ENCODE assay signal across 8 mouse cellular contexts in the genomic region with DNA sequence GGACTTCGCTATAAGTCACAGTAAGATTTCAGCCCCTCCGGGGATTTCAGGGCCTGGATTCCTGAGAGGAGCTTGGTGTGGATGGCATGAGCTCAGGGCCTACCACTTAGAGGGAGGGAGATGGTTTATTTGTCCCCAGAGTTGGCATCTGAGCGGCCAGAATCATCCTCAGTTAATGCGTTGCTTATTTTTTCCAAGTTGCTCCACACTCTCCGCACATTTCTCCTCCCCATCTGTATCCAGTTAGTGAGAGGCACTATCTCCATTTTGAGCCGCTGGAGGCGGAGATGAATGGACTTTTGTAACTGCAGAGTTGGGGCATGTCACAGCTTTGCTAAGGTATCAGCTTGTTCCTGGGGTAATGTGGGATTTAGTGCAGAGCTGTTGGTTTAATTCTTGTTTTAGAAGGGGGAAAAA. TPM values are rescaled to one million over a fixed set of nuclear protein-coding genes. Genes with fewer than 3 reads are reported as not detected.
DNase-seq lines count a peak whose midpoint lies in the region; ATAC-seq and TF ChIP-seq lines count a peak whose summit lies in the region.

No protein-coding gene starts in this region.

- no peaks in the 10 kb centered on the region for H3K36me3 ChIP-seq in lung, embryonic 16.5 days (ENCODE audit: control insufficient read depth, insufficient read depth, low read length)
- no peaks in the 10 kb centered on the region for H3K36me3 ChIP-seq in embryonic facial prominence, embryonic 14.5 days (ENCODE audit: control insufficient read depth, insufficient read depth, low read length)
- H3K36me3 ChIP-seq in intestine, postnatal 0 days (ENCODE audit: control insufficient read depth, insufficient read depth): no peaks in the 10 kb centered on the region
- no peaks in the 10 kb centered on the region for H3K36me3 ChIP-seq in neural tube, embryonic 15.5 days

- WGBS in lung, embryonic 16.5 days: 4% methylated on average over 7 of the region's 7 CpGs
- WGBS in embryonic facial prominence, embryonic 14.5 days: 4% methylated on average over 7 of the region's 7 CpGs
- WGBS in intestine, postnatal 0 days: 5% methylated on average over 7 of the region's 7 CpGs
- 11% methylated on average over 7 of the region's 7 CpGs for WGBS in neural tube, embryonic 15.5 days

- peak overlapping the region; percentile 89 for H3K4me2 ChIP-seq in lung, embryonic 16.5 days (ENCODE audit: low read depth, low read length)
- peak overlapping the region; percentile 96 for H3K4me2 ChIP-seq in embryonic facial prominence, embryonic 14.5 days (ENCODE audit: low read depth, low read length)
- H3K4me2 ChIP-seq in intestine, postnatal 0 days (replicated peaks; ENCODE audit: low read depth): peak overlapping the region; percentile 83
- peak overlapping the region; percentile 93 for H3K4me2 ChIP-seq in neural tube, embryonic 15.5 days

- no peaks in the 10 kb centered on the region for H3K27me3 ChIP-seq in lung, embryonic 16.5 days (ENCODE audit: control insufficient read depth, insufficient read depth, low read depth, low read length)
- H3K27me3 ChIP-seq in embryonic facial prominence, embryonic 14.5 days (replicated peaks; ENCODE audit: control insufficient read depth, insufficient read depth, low read length): no peaks in the 10 kb centered on the region
- no peaks in the 10 kb centered on the region for H3K27me3 ChIP-seq in intestine, postnatal 0 days (replicated peaks; ENCODE audit: control insufficient read depth, insufficient read depth, low read length)
- H3K27me3 ChIP-seq in neural tube, embryonic 15.5 days (replicated peaks): no peaks in the 10 kb centered on the region

- peak overlapping the region; percentile 98 for H3K4me3 ChIP-seq in lung, embryonic 16.5 days (ENCODE audit: low read length)
- peak overlapping the region; percentile 77 for H3K4me3 ChIP-seq in embryonic facial prominence, embryonic 14.5 days (ENCODE audit: low read depth, low read length)
- peak overlapping the region; percentile 81 for H3K4me3 ChIP-seq in intestine, postnatal 0 days (ENCODE audit: low read depth, low read length)
- H3K4me3 ChIP-seq in neural tube, embryonic 15.5 days (replicated peaks): peak overlapping the region; percentile 62

- no peak for TF ChIP-seq CTCF in intestine, postnatal 0 days (IDR thresholded peaks at IDR 0.05; ENCODE audit: low read depth)

- H3K4me1 ChIP-seq in lung, embryonic 16.5 days (replicated peaks; ENCODE audit: control insufficient read depth, insufficient read depth, low read length): peaks cover 51% of the 10 kb centered on the region
- H3K4me1 ChIP-seq in embryonic facial prominence, embryonic 14.5 days (ENCODE audit: control insufficient read depth, insufficient read depth, low read length): peaks cover 32% of the 10 kb centered on the region
- H3K4me1 ChIP-seq in intestine, postnatal 0 days (replicated peaks; ENCODE audit: control insufficient read depth, insufficient read depth, low read length): peaks cover 12% of the 10 kb centered on the region; the same call in 1 of the 2 replicates
- H3K4me1 ChIP-seq in neural tube, embryonic 15.5 days: peaks cover 55% of the 10 kb centered on the region

- H3K9me3 ChIP-seq in lung, embryonic 16.5 days (ENCODE audit: control insufficient read depth, low read length): no peaks in the 10 kb centered on the region
- no peaks in the 10 kb centered on the region for H3K9me3 ChIP-seq in embryonic facial prominence, embryonic 14.5 days (ENCODE audit: control insufficient read depth, low read length)
- H3K9me3 ChIP-seq in intestine, postnatal 0 days (ENCODE audit: control insufficient read depth): no peaks in the 10 kb centered on the region
- no peaks in the 10 kb centered on the region for H3K9me3 ChIP-seq in neural tube, embryonic 15.5 days (replicated peaks)

- H3K9ac ChIP-seq in lung, embryonic 16.5 days (ENCODE audit: low read length): peak overlapping the region; percentile 100
- peak overlapping the region; percentile 99 for H3K9ac ChIP-seq in embryonic facial prominence, embryonic 14.5 days (ENCODE audit: low read depth, low read length)
- H3K9ac ChIP-seq in intestine, postnatal 0 days (ENCODE audit: low read depth, low read length): peak overlapping the region; percentile 93
- peak overlapping the region; percentile 68 for H3K9ac ChIP-seq in neural tube, embryonic 15.5 days (replicated peaks)

- H3K27ac ChIP-seq in lung, embryonic 16.5 days (ENCODE audit: low read length): peak overlapping the region; percentile 98
- H3K27ac ChIP-seq in embryonic facial prominence, embryonic 14.5 days (replicated peaks; ENCODE audit: low read depth, low read length): peak overlapping the region; percentile 98
- peak overlapping the region; percentile 89 for H3K27ac ChIP-seq in intestine, postnatal 0 days (ENCODE audit: low read depth, low read length)
- H3K27ac ChIP-seq in neural tube, embryonic 15.5 days (replicated peaks): peak overlapping the region; percentile 39

- DNase-seq in lung, postnatal 10 days: no peak
- no peak for DNase-seq in embryonic facial prominence, embryonic 14.5 days (ENCODE audit: low spot score)
- no peak for DNase-seq in frontal cortex, postnatal 10 days (ENCODE audit: low spot score in 2 of 2)
- no peak for DNase-seq in frontal cortex, adult 2 months (ENCODE audit: extremely low spot score in 1 of 2, low spot score in 1 of 2)
- DNase-seq in yolk sac, embryonic 10.5 days (ENCODE audit: low spot score): no peak

- ATAC-seq in lung, embryonic 16.5 days (ENCODE audit: low read depth): no peak
- ATAC-seq in embryonic facial prominence, embryonic 14.5 days (ENCODE audit: low read depth): no peak
- no peak for ATAC-seq in intestine, postnatal 0 days
- ATAC-seq in neural tube, embryonic 15.5 days (ENCODE audit: low FRiP score): no peak

RNA-seq across cellular contexts. Expression of a gene that starts 49.3 kb away (rescaled TPM):
- 0.10 TPM in 1 of 2 replicates, not detected in the other for polyA plus RNA-seq in lung, embryonic 16.5 days (2015; fragmentation: Nextera tagmentation; extraction: Ambion mirVana)
- polyA plus RNA-seq in embryonic facial prominence, embryonic 14.5 days (2014; fragmentation: Nextera tagmentation; extraction: Ambion mirVana): 0.10 and 0.22 TPM in 2 replicates
- 0.12 and 0.18 TPM in 2 replicates for polyA plus RNA-seq in intestine, postnatal 0 days (2015; fragmentation: Nextera tagmentation; extraction: Ambion mirVana)
- polyA plus RNA-seq in neural tube, embryonic 15.5 days (2015; fragmentation: Nextera tagmentation; extraction: Ambion mirVana): 0.23 TPM in 1 of 2 replicates, not detected in the other
- polyA plus RNA-seq in frontal cortex, adult 2 months (2012; rRNA removed): not detected in 2 replicates

Comparison
In these comparisons a context has a peak if more than half of its experiments do, and no peak if none do; other contexts are left out.
1. H3K27ac ChIP-seq: peak in every context shown above with its lines; median percentile 98 in lung, embryonic 16.5 days; 98 in embryonic facial prominence, embryonic 14.5 days; 89 in intestine, postnatal 0 days; 39 in neural tube, embryonic 15.5 days.